Mouse (Mus musculus): Measurements from ENCODE around the gene Sh3bp2.

DNA sequence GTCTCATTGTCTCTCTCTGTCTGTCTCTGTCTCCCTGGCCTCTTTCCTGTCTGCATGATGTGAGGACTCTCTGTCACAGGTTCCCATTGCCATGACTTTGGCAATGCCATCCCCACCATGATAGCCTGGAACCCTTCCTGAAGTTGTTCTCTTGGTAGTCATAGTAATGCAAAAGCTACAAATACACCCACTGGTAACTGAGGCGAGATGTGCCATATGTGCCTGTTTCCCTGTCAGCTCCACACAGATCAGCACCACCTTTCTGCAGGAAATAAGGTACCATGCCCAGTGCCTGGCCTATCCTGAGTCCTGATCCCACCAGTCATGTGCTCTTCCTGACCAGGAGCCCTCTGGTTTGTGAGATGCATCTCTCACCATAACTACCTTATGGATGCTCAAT, 23.2 kb upstream of the Sh3bp2 start:
- TF ChIP-seq CTCF (IDR thresholded peaks at IDR 0.05; ENCODE audit: extremely low read depth, insufficient read depth, low read length), result no peak
- no peak for TF ChIP-seq POLR2A (IDR thresholded peaks at IDR 0.05; ENCODE audit: extremely low read depth, insufficient read depth, low read length)
